Mouse (Mus musculus) heart, adult 10 weeks (tissue): ENCODE results near the gene Vmn1r135. TPM values are rescaled to one million over a fixed set of nuclear protein-coding genes. Genes with fewer than 3 reads are reported as not detected.

ENCODE experiments used
- polyA plus RNA-seq: library from polyadenylated mRNA; stranded (reverse); fragments of 350-450 nt; fragmentation: Illumina TruSeq; extraction: RNeasy Lipid Tissue Mini Kit (QIAGEN cat#74804); gene quantifications from one replicate; pipeline ENCODE4 v1.2.3, GENCODE M21; 2014; ENCODE audit warnings: low read depth, low replicate concordance

Gene Vmn1r135
- polyA plus RNA-seq = not detected

DNA sequence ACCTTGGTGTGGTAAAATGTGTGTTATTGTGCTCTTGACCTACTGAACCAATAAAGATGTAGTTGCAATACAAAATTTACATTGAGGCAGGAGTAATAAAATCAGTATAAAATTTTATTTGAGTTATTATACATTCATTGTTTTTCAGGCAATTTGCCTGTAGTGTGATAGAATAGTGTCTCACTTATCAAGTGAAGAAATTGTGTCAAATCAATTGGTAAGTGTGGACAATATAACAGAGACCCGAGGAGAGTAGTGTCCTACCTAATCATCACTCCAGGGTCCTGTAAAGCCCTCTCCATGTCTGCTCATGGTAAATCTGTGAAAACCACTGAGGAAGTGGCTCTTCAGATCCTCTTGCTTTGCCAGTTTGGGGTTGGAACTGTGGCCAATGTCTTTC, at the start of gene Vmn1r135:
TSS of gene Vmn1r135 (plus strand) at position 301 of the 400 bp plus-strand sequence.

DNA sequence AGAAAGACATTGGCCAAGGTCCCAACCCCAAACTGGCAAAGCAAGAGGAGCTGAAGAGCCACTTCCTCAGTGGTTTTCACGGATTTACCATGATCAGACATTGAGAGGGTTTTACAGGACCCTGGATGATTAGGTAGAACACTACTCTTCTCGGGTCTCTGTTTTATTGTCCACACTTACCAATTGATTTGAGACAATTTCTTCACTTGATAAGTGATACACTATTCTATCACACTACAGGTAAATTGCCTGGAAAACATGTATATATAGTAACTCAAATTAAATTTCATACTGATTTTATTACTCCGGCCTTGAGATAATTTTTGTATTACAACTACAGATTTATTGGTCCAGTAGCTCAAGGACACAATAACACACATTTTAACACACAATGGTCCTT, 35.5 kb upstream of the Vmn1r135 start, which contains the start of gene Gm4177:
TSS of gene Gm4177 (minus strand) at position 101 of the 400 bp plus-strand sequence.

DNA sequence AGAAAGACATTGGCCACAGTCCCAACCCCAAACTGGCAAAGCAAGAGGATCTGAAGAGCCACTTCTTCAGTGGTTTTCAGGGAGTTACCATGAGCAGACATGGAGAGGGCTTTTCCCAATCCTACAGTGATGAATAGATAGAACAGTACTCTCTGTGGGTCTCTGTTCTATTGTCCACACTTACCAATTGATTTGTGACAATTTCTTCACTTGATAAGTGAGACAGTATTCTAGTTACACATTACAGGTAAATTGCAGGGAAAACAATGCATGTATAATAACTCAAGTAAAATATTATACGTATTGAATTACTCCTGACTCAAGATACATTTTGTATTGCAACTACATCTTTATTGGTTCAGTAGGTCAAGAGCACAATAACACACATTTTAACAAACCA, 12.0 kb downstream of the Vmn1r135 start, which contains the start of gene Gm5725:
TSS of gene Gm5725 (minus strand) at position 101 of the 400 bp plus-strand sequence.

Other genes with a start within 250 kb of the Vmn1r135 start
- gene Vmn1r132, start 218.3 kb upstream of the Vmn1r135 start, polyA plus RNA-seq = not detected
- not detected for gene Gm4175, start 70.9 kb upstream of the Vmn1r135 start, polyA plus RNA-seq
- gene Gm4177, start 35.6 kb upstream of the Vmn1r135 start, polyA plus RNA-seq = not detected
- gene Gm5725, start 11.9 kb downstream of the Vmn1r135 start, polyA plus RNA-seq = not detected
- gene Gm5891, start 88.9 kb downstream of the Vmn1r135 start, polyA plus RNA-seq = not detected
- not detected for gene Vmn1r137, start 162.2 kb downstream of the Vmn1r135 start, polyA plus RNA-seq
- not detected for gene Vmn1r138, start 196.5 kb downstream of the Vmn1r135 start, polyA plus RNA-seq
- gene Gm6176, start 224.0 kb downstream of the Vmn1r135 start, polyA plus RNA-seq = not detected
- not detected for gene Vmn1r139, start 236.7 kb downstream of the Vmn1r135 start, polyA plus RNA-seq